Mouse (Mus musculus) MEL (cell line): ENCODE data around the gene Dgkz.

Source experiments
- CHD1 ChIP-seq: IDR thresholded peaks from 2 replicates; pipeline ENCODE4 v1.6.1; 2012; ENCODE audit warnings: low read depth, mild to moderate bottlenecking, inconsistent platforms, low read length, improper control_type of control experiment
- CHD2 ChIP-seq: IDR thresholded peaks from 2 replicates; pipeline ENCODE4 v1.6.1; 2011; ENCODE audit warnings: low read length, improper control_type of control experiment
- CTCF ChIP-seq, 3 experiments: IDR thresholded peaks in 2 of 3; conservative IDR thresholded peaks in 1 of 3; 2 replicates each; pipeline ENCODE4 v1.5.1; 2011 to 2012; ENCODE audit warnings: low read length in 3 of 3, low read depth in 2 of 3, mild to moderate bottlenecking in 2 of 3, improper control_type of control experiment in 1 of 3, inconsistent platforms in 1 of 3, mixed read lengths in 1 of 3, moderate library complexity in 1 of 3; ENCODE audit not compliant: control insufficient read depth in 1 of 3, insufficient read depth in 1 of 3, poor library complexity in 1 of 3, severe bottlenecking in 1 of 3
- EP300 ChIP-seq, 2 experiments: IDR thresholded peaks; 2 replicates each; pipeline ENCODE4 v1.6.1; 2011; ENCODE audit warnings: improper control_type of control experiment in 2 of 2, low read length in 2 of 2, low read depth in 1 of 2, mild to moderate bottlenecking in 1 of 2
- KAT2A ChIP-seq: conservative IDR thresholded peaks from 2 replicates; pipeline ENCODE4 v1.6.1; 2012; ENCODE audit warnings: low read depth, low read length, improper control_type of control experiment, inconsistent platforms
- MAX ChIP-seq: IDR thresholded peaks from 2 replicates; pipeline ENCODE4 v1.6.1; 2011; ENCODE audit warnings: low read length, improper control_type of control experiment
- MXI1 ChIP-seq: IDR thresholded peaks from 2 replicates; pipeline ENCODE4 v1.6.1; 2011; ENCODE audit warnings: mild to moderate bottlenecking, low read depth, low read length, improper control_type of control experiment
- NRF1 ChIP-seq: IDR thresholded peaks from 2 replicates; pipeline ENCODE4 v1.6.1; 2014; ENCODE audit warnings: low read depth, mild to moderate bottlenecking, inconsistent platforms, low read length, improper control_type of control experiment, moderate library complexity; ENCODE audit not compliant: poor library complexity, insufficient read depth, severe bottlenecking
- POLR2A ChIP-seq, 2 experiments: IDR thresholded peaks; 2 replicates each; pipeline ENCODE4 v1.6.1; 2011 to 2012; ENCODE audit warnings: low read length in 2 of 2, mild to moderate bottlenecking in 2 of 2, control low read depth in 1 of 2, improper control_type of control experiment in 1 of 2, low read depth in 1 of 2, moderate library complexity in 1 of 2; ENCODE audit not compliant: control insufficient read depth in 1 of 2, insufficient read depth in 1 of 2, poor library complexity in 1 of 2
- RCOR1 ChIP-seq: IDR thresholded peaks from 2 replicates; pipeline ENCODE4 v1.6.1; 2012; ENCODE audit warnings: low read depth, mild to moderate bottlenecking, inconsistent platforms, low read length, improper control_type of control experiment
- SIN3A ChIP-seq: IDR thresholded peaks from 2 replicates; pipeline ENCODE4 v1.6.1; 2012; ENCODE audit warnings: low read length, improper control_type of control experiment, inconsistent platforms
- SMC3 ChIP-seq: IDR thresholded peaks from 2 replicates; pipeline ENCODE4 v1.6.1; 2011; ENCODE audit warnings: low read depth, low read length, improper control_type of control experiment
- USF2 ChIP-seq, 2 experiments: IDR thresholded peaks; 2 replicates each; pipeline ENCODE4 v1.6.1; 2011 to 2012; ENCODE audit warnings: improper control_type of control experiment in 2 of 2, low read length in 2 of 2, borderline replicate concordance in 1 of 2, inconsistent platforms in 1 of 2, low read depth in 1 of 2, mild to moderate bottlenecking in 1 of 2; ENCODE audit not compliant: insufficient read depth in 1 of 2
- ZNF384 ChIP-seq: IDR thresholded peaks from 2 replicates; pipeline ENCODE4 v1.6.1; 2012; ENCODE audit warnings: low read depth, mild to moderate bottlenecking, inconsistent platforms, low read length, improper control_type of control experiment

- TF ChIP-seq POLR2A (IDR thresholded peaks at IDR 0.05; ENCODE audit: control insufficient read depth in 1 of 2, insufficient read depth in 1 of 2, low read depth in 1 of 2, low read length in 2 of 2, poor library complexity in 1 of 2): no peak
- no peak for TF ChIP-seq ZNF384
- no peak for TF ChIP-seq CHD2
- no peak for TF ChIP-seq SMC3
- TF ChIP-seq MXI1: no peak
- TF ChIP-seq MAX: no peak
- no peak for TF ChIP-seq EP300 (IDR thresholded peaks at IDR 0.05; ENCODE audit: low read depth in 1 of 2, low read length in 2 of 2)
- no peak for TF ChIP-seq CTCF (IDR thresholded peaks at IDR 0.05 in 2 of 3, conservative IDR thresholded peaks at IDR 0.05 in 1 of 3; ENCODE audit: control insufficient read depth in 1 of 3, insufficient read depth in 1 of 3, low read depth in 2 of 3, low read length in 3 of 3, poor library complexity in 1 of 3, severe bottlenecking in 1 of 3)
- TF ChIP-seq USF2 (IDR thresholded peaks at IDR 0.05; ENCODE audit: borderline replicate concordance in 1 of 2, insufficient read depth in 1 of 2, low read depth in 1 of 2, low read length in 2 of 2): no peak
- no peak for TF ChIP-seq CHD1
- TF ChIP-seq RCOR1: no peak
- no peak for TF ChIP-seq SIN3A
- TF ChIP-seq NRF1: no peak
- TF ChIP-seq KAT2A: no peak
Measured at GRCm38 (mm10) chr2:91997905-91998608, 22.4 kb upstream of the Dgkz start.
